23 mouse cellular contexts compared by ENCODE assay signal in the genomic region with DNA sequence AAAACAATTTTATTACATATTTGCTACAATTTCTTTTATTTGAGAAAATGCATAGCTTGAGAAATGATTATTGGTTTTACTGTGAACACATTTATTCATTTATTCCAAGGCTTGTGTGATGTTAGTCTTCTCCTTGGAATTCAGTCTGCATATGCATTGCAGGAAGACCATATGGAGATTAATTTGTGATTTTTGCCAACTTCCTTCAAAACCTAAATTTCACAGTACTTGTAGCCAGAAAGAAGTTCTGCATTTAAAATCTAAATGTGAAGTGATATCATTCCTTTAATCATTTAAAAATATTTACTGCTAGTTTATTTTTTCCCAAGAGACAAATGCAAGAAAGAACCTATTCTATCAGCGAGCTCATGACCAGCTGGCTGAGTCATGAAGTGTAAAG.
"Had no signal": no experiment of that assay in that cellular context is flagged by ENCODE, and none has a peak within 500 bp of the region (broad histone marks: within the 10 kb centered on the region; RNA-seq: fewer than 3 reads in every experiment).

No protein-coding gene starts in this region.

- H3K4me1 ChIP-seq: limb, embryonic 12.5 days; limb, embryonic 15.5 days; midbrain, embryonic 12.5 days; midbrain, embryonic 15.5 days; neural tube, embryonic 12.5 days; neural tube, embryonic 15.5 days; stomach, embryonic 15.5 days had no signal

- H3K9ac ChIP-seq: limb, embryonic 12.5 days; limb, embryonic 15.5 days; liver, embryonic 14.5 days; liver, postnatal 0 days; lung, embryonic 14.5 days; midbrain, embryonic 12.5 days; midbrain, embryonic 15.5 days; neural tube, embryonic 12.5 days; neural tube, embryonic 15.5 days; stomach, embryonic 15.5 days had no signal

- H3K27me3 ChIP-seq: limb, embryonic 12.5 days; limb, embryonic 15.5 days; midbrain, embryonic 12.5 days; midbrain, embryonic 15.5 days; neural tube, embryonic 12.5 days; neural tube, embryonic 15.5 days; stomach, embryonic 15.5 days had no signal

- DNase-seq: kidney, postnatal 25 days; layer of hippocampus, adult 9-11 months; left cerebral cortex, postnatal 4 days; liver, postnatal 0 days; lung, embryonic 14.5 days; right cerebral cortex, adult 18-20 months; right cerebral cortex, postnatal 14 days; spleen, adult 18-20 months; thymus, adult 18-20 months; thymus, postnatal 36 days had no signal

- H3K36me3 ChIP-seq: limb, embryonic 12.5 days; limb, embryonic 15.5 days; midbrain, embryonic 12.5 days; midbrain, embryonic 15.5 days; neural tube, embryonic 12.5 days; neural tube, embryonic 15.5 days; stomach, embryonic 15.5 days had no signal

- H3K27ac ChIP-seq: kidney, postnatal 0 days; layer of hippocampus, adult 2 months; limb, embryonic 12.5 days; limb, embryonic 15.5 days; liver, embryonic 14.5 days; macrophage; midbrain, embryonic 12.5 days; midbrain, embryonic 15.5 days; neural tube, embryonic 12.5 days; neural tube, embryonic 15.5 days; stomach, embryonic 15.5 days had no signal

- H3K4me2 ChIP-seq: limb, embryonic 12.5 days; limb, embryonic 15.5 days; liver, embryonic 11.5 days; lung, embryonic 14.5 days; midbrain, embryonic 12.5 days; midbrain, embryonic 15.5 days; neural tube, embryonic 12.5 days; neural tube, embryonic 15.5 days; stomach, embryonic 15.5 days had no signal

- H3K4me3 ChIP-seq: layer of hippocampus, adult 2 months; limb, embryonic 12.5 days; limb, embryonic 15.5 days; midbrain, embryonic 12.5 days; midbrain, embryonic 15.5 days; neural tube, embryonic 12.5 days; neural tube, embryonic 15.5 days; stomach, embryonic 15.5 days had no signal

- ATAC-seq: liver, postnatal 0 days; lung, postnatal 0 days; midbrain, embryonic 15.5 days had no signal

- H3K9me3 ChIP-seq: limb, embryonic 12.5 days; limb, embryonic 15.5 days; midbrain, embryonic 12.5 days; midbrain, embryonic 15.5 days; neural tube, embryonic 12.5 days; neural tube, embryonic 15.5 days; stomach, embryonic 15.5 days had no signal
